Mouse (Mus musculus) heart, postnatal 0 days (tissue): ENCODE measurements at regions not wholly inside any gene's neighbourhood (a gene's known extent, or its start where the extent isn't known, plus 50 kb on each side); places are given as distances from the start of the nearest gene placed in this dataset.

Source experiments
- ATAC-seq: fragments of 200-750 bp; cut with Nextera tagmentation; 2 replicates; pipeline ENCODE4 v1.8.0; 2017; ENCODE audit warnings: low read depth, moderate number of reproducible peaks, moderate library complexity; ENCODE audit not compliant: insufficient read depth
- DNase-seq: peaks from one replicate; pipeline ENCODE4 v3.0.0-alpha.2; 2016; ENCODE audit warnings: low spot score
- H3K27ac ChIP-seq: fragments of 300-500 bp; sonication (generic); 2 replicates; pipeline ENCODE4 v1.5.1; 2014; ENCODE audit warnings: low read depth, mild to moderate bottlenecking
- H3K27me3 ChIP-seq: fragments of 300-500 bp; sonication (generic); 2 replicates; pipeline ENCODE4 v1.6.1; 2014; ENCODE audit warnings: low read length, mixed read lengths; ENCODE audit not compliant: control insufficient read depth, insufficient read depth
- H3K36me3 ChIP-seq: fragments of 300-500 bp; sonication (generic); replicated peaks from 2 replicates; pipeline ENCODE4 v1.6.1; 2014; ENCODE audit warnings: low read length, mixed read lengths; ENCODE audit not compliant: control insufficient read depth, insufficient read depth
- H3K4me1 ChIP-seq: fragments of 300-500 bp; sonication (generic); 2 replicates; pipeline ENCODE4 v1.6.1; 2014; ENCODE audit warnings: antibody characterized with exemption; ENCODE audit not compliant: control insufficient read depth, insufficient read depth
- H3K4me2 ChIP-seq: fragments of 300-500 bp; sonication (generic); 2 replicates; pipeline ENCODE4 v1.6.1; 2014; ENCODE audit warnings: low read depth, mild to moderate bottlenecking, low read length, moderate library complexity
- H3K4me3 ChIP-seq: fragments of 300-500 bp; sonication (generic); 2 replicates; pipeline ENCODE4 v1.5.1; 2014; ENCODE audit warnings: low read depth, low read length
- H3K9ac ChIP-seq: fragments of 300-500 bp; sonication (generic); replicated peaks from 2 replicates; pipeline ENCODE4 v1.6.1; 2014; ENCODE audit warnings: low read depth, low read length, mixed read lengths
- H3K9me3 ChIP-seq: fragments of 300-500 bp; sonication (generic); replicated peaks from 2 replicates; pipeline ENCODE4 v1.6.1; 2016; ENCODE audit warnings: low read length; ENCODE audit not compliant: control insufficient read depth
- CTCF ChIP-seq: IDR thresholded peaks from 2 replicates; pipeline ENCODE4 v1.5.1; 2016; ENCODE audit warnings: antibody characterized with exemption, control low read depth, low read depth
- EP300 ChIP-seq: IDR thresholded peaks from 2 replicates; pipeline ENCODE4 v1.6.1; 2016; ENCODE audit warnings: antibody characterized with exemption, low read depth
- WGBS: fragments of 180-500 bp; shearing (Covaris S2); extraction: QIAGEN DNeasy Blood & Tissue Kit; methylation state at CpG from one replicate; pipeline ENCODE4 v1.1.7; 2014; 5-methylcytosine and 5-hydroxymethylcytosine counted together

- ATAC-seq (no peak), DNase-seq (no peak)
- Histone ChIP-seq H3K4me1 (no peaks in the 10 kb centered on the region), H3K9me3 (no peaks in the 10 kb centered on the region), H3K27ac (no peak overlapping the region), H3K36me3 (no peaks in the 10 kb centered on the region), H3K9ac (no peak overlapping the region), H3K27me3 (no peaks in the 10 kb centered on the region), H3K4me2 (no peak overlapping the region), H3K4me3 (no peak overlapping the region)
- 67% methylated on average over 12 of the region's 12 CpGs for WGBS
- TF ChIP-seq CTCF (no peak), EP300 (no peak)
Measured at GRCm38 (mm10) chr14:60515094-60515786, 118.6 kb upstream of the Spata13 start.

- ATAC-seq (no peak), DNase-seq (no peak)
- H3K27ac ChIP-seq = no peak overlapping the region
- no peaks in the 10 kb centered on the region for H3K36me3 ChIP-seq
- WGBS = 93% methylated on average over 11 of the region's 11 CpGs
- no peaks in the 10 kb centered on the region for H3K9me3 ChIP-seq
- no peak overlapping the region for H3K4me3 ChIP-seq
- H3K4me2 ChIP-seq = no peak overlapping the region
- H3K27me3 ChIP-seq = no peaks in the 10 kb centered on the region
- TF ChIP-seq EP300 = no peak
- H3K9ac ChIP-seq = no peak overlapping the region
- no peaks in the 10 kb centered on the region for H3K4me1 ChIP-seq
Measured at GRCm38 (mm10) chr14:60517891-60518290, 115.9 kb upstream of the Spata13 start.

- no peak overlapping the region for H3K9ac ChIP-seq
- H3K4me2 ChIP-seq = no peak overlapping the region
- ATAC-seq = no peak
- H3K9me3 ChIP-seq = no peaks in the 10 kb centered on the region
- 61% methylated on average over 1 of the region's 1 CpGs for WGBS
- no peak overlapping the region for H3K27ac ChIP-seq
- TF ChIP-seq EP300 (no peak), CTCF (no peak)
- no peaks in the 10 kb centered on the region for H3K27me3 ChIP-seq
- H3K36me3 ChIP-seq = no peaks in the 10 kb centered on the region
- DNase-seq = no peak
- H3K4me1 ChIP-seq = no peaks in the 10 kb centered on the region
- no peak overlapping the region for H3K4me3 ChIP-seq
Measured at GRCm38 (mm10) chr14:60523010-60523409, 110.8 kb upstream of the Spata13 start.

- Histone ChIP-seq H3K27me3 (no peaks in the 10 kb centered on the region), H3K36me3 (no peaks in the 10 kb centered on the region), H3K4me1 (0 out of 2 replicates have a peak, but pooled peaks cover 6% of the 10 kb centered on the region), H3K9ac (no peak overlapping the region), H3K4me2 (no peak overlapping the region), H3K4me3 (no peak overlapping the region), H3K9me3 (no peaks in the 10 kb centered on the region), H3K27ac (no peak overlapping the region)
- 56% methylated on average over 4 of the region's 4 CpGs for WGBS
- no peak for DNase-seq
- no peak for ATAC-seq
- TF ChIP-seq CTCF (no peak), EP300 (no peak)
Measured at GRCm38 (mm10) chr14:60524869-60525268, 108.9 kb upstream of the Spata13 start.

GRCm38 (mm10) chr14:60525284-60525962 lies 108.4 kb upstream of the Spata13 start:
- 0 out of 2 replicates have a peak, but pooled peaks cover 6% of the 10 kb centered on the region for H3K4me1 ChIP-seq
- DNase-seq (peak; percentile 67), ATAC-seq (no peak)
- H3K4me2 ChIP-seq = no peak overlapping the region
- H3K9me3 ChIP-seq = no peaks in the 10 kb centered on the region
- H3K27me3 ChIP-seq = no peaks in the 10 kb centered on the region
- no peak overlapping the region for H3K4me3 ChIP-seq
- H3K36me3 ChIP-seq = no peaks in the 10 kb centered on the region
- TF ChIP-seq EP300 (no peak), CTCF (peak; percentile 92)
- no peak overlapping the region for H3K27ac ChIP-seq
- no peak overlapping the region for H3K9ac ChIP-seq
- 62% methylated on average over 13 of the region's 13 CpGs for WGBS
